Mouse (Mus musculus): ENCODE results near the gene Kcnq5.

GRCm38 (mm10) chr1:21539486-21539885, 422.3 kb downstream of the Kcnq5 start:
- TF ChIP-seq CTCF (IDR thresholded peaks at IDR 0.05; ENCODE audit: low read depth) (no peak), EP300 (IDR thresholded peaks at IDR 0.05; ENCODE audit: low read depth) (no peak)
